Mouse (Mus musculus) midbrain, embryonic 11.5 days (tissue): ENCODE results near the gene Ints13. TPM values are rescaled to one million over a fixed set of nuclear protein-coding genes. Genes with fewer than 3 reads are reported as not detected.
A peak's percentile ranks its signal among the peaks of the same experiment; 100 is the strongest.
"Not testable (repeated sequence)": the region's sequence is repeated elsewhere in the genome, so short reads cannot be mapped to it uniquely, and the experiment has no call there.

Source experiments
- ATAC-seq: fragments of 200-750 bp; cut with Nextera tagmentation; 2 replicates; pipeline ENCODE4 v1.8.0; 2017; ENCODE audit warnings: moderate TSS enrichment, moderate library complexity; ENCODE audit not compliant: low FRiP score
- DNase-seq: peaks from one replicate; pipeline ENCODE4 v3.0.0; 2015; ENCODE audit warnings: low spot score; ENCODE audit errors: missing footprints
- H3K27ac ChIP-seq: fragments of 300-500 bp; sonication (generic); 2 replicates; pipeline ENCODE4 v1.5.1; 2014; ENCODE audit warnings: low read depth, low read length
- H3K27me3 ChIP-seq: fragments of 300-500 bp; sonication (generic); 2 replicates; pipeline ENCODE4 v1.6.1; 2014; ENCODE audit warnings: mild to moderate bottlenecking, low read length, moderate library complexity, mixed read lengths; ENCODE audit not compliant: control insufficient read depth, insufficient read depth
- H3K36me3 ChIP-seq: fragments of 300-500 bp; sonication (generic); 2 replicates; pipeline ENCODE4 v1.6.1; 2014; ENCODE audit warnings: mild to moderate bottlenecking, low read length, moderate library complexity, mixed read lengths; ENCODE audit not compliant: control insufficient read depth, insufficient read depth
- H3K4me1 ChIP-seq: fragments of 300-500 bp; sonication (generic); 2 replicates; pipeline ENCODE4 v1.6.1; 2014; ENCODE audit warnings: low read length; ENCODE audit not compliant: control insufficient read depth, insufficient read depth
- H3K4me2 ChIP-seq: fragments of 300-500 bp; sonication (generic); 2 replicates; pipeline ENCODE4 v1.6.1; 2014; ENCODE audit warnings: mild to moderate bottlenecking, moderate library complexity
- H3K4me3 ChIP-seq: fragments of 300-500 bp; sonication (generic); 2 replicates; pipeline ENCODE4 v1.5.1; 2014; ENCODE audit warnings: low read depth, low read length
- H3K9ac ChIP-seq: fragments of 300-500 bp; sonication (generic); 2 replicates; pipeline ENCODE4 v1.6.1; 2014; ENCODE audit warnings: low read length
- H3K9me3 ChIP-seq: fragments of 300-500 bp; sonication (generic); 2 replicates; pipeline ENCODE4 v1.6.1; 2016; ENCODE audit warnings: low read length; ENCODE audit not compliant: control insufficient read depth
- WGBS: fragments of 180-500 bp; shearing (Covaris S2); extraction: QIAGEN DNeasy Blood & Tissue Kit; methylation state at CpG from one replicate; pipeline ENCODE4 v1.1.7; 2014; 5-methylcytosine and 5-hydroxymethylcytosine counted together
- polyA plus RNA-seq: library from polyadenylated mRNA; unstranded; fragments of >200 nt; fragmentation: Nextera tagmentation; extraction: Ambion mirVana; gene quantifications from 2 replicates; pipeline ENCODE4 v1.2.1, GENCODE M21; 2014

Gene Ints13
- polyA plus RNA-seq, 1 experiment from 2014 or later: 101 TPM

DNA sequence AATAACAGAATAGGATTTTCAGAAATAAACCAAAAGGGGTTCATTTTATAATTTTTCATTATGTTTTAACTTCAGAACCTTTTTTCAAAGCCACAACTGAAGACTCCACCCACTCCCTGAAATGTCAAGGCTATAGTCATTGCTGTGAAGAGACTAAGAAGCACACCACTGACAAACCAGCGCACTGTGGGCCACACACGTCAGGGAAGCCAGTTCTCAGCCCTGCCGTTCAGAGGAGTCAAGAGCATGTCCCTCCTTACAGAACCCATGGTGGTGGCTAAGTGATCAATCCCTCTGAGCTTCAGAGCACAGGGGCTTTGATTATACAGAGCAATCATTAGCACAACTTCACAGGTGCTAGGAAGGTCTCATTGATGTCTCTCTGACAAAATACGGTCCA lies 25.0 kb upstream of the Ints13 start:
- Histone ChIP-seq H3K4me3 (no peak overlapping the region), H3K4me2 (no peak overlapping the region), H3K9ac (no peak overlapping the region), H3K36me3 (peaks cover 15% of the 10 kb centered on the region), H3K27ac (no peak overlapping the region), H3K27me3 (no peaks in the 10 kb centered on the region), H3K4me1 (no peaks in the 10 kb centered on the region), H3K9me3 (no peaks in the 10 kb centered on the region)
- ATAC-seq: no peak
- 89% methylated on average over 4 of the region's 4 CpGs for WGBS
- no peak for DNase-seq

DNA sequence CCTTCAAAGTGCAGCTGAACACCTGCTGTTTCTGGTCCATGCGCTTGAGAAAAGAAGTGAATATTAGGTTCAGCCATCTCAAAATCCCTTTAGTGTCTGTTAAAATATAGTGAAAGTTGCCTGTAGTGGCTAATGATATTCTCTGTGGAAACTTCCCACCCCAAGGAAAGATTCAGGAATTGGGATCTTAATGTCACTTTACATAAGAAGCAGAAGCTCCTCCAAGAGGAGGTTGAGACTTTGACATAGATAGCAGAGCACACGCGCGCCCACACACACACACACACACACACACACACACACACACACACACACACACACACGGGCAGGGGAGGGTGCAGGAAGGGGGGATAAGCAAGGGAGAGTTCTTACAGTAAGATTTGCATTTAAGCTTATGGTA lies 7.5 kb upstream of the Ints13 start:
- DNase-seq: peak; percentile 62
- Histone ChIP-seq H3K4me1 (no peaks in the 10 kb centered on the region), H3K9ac (no peak overlapping the region), H3K4me2 (no peak overlapping the region), H3K4me3 (no peak overlapping the region), H3K9me3 (no peaks in the 10 kb centered on the region), H3K27ac (no peak overlapping the region), H3K36me3 (peaks cover 14% of the 10 kb centered on the region; the same call in 1 of the 2 replicates), H3K27me3 (no peaks in the 10 kb centered on the region)
- ATAC-seq: no peak
- WGBS: 96% methylated on average over 5 of the region's 5 CpGs

DNA sequence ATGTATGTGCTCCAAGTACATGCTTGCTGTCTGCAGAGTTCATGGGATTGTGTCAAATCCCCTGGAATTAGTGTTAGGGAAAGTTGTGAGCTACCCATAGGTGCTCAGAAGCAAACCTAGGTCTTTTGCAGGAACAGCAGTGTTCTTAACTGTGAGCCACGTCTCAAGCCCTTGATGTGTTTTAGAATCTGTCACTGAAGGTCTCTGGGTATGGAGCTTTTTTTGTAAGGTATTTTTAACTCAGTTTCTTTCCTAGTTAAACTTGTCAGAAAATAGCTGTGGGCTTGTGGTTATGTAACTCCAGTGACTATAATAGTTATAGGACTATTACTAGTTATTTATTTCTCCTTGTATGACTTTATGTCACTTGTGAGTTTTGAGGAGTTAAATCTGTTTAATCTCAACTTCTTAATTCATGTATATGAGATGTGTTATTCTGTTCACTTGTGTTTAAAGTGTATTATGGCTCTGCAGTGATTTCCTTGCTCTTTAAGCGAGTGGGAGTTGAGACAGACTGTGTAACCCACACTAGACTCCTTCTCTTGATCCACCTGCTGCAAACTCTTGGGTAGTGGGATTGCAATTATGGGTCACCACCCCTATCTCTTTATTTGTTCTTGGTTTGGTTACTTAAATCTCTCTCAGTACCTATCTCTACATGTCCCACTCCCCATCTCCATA lies 5.9 kb upstream of the Ints13 start:
- 90% methylated on average over 2 of the region's 2 CpGs for WGBS
- no peak for ATAC-seq
- no peak overlapping the region for H3K27ac ChIP-seq

DNA sequence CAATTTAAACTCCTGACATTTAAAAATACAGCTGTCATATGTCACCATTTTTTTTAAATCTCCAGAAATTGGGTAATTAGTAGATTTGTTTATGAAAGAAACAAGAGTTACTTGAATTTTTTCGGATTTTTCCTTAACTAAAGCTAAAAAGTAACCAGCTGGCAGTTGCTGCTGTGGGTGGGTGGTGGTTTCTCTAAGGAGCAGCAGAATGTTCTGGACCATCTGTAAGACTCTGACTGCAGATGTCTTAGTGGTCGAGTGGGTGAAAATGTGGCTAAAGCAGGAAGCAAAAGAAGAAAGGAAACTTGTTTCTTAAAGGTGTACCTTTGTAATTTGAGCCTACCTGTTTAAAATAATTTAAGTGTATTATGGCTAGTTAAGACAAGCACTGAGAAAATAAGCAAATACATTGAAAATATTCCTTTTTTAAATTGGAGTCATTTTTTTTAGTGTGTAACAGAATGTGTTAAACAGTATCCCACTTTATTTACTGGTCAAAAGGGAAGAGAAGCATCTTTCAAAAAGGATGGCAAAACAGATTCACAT lies 2.8 kb upstream of the Ints13 start:
- 57% methylated on average over 2 of the region's 2 CpGs for WGBS
- Histone ChIP-seq H3K4me3 (no peak overlapping the region), H3K27ac (no peak overlapping the region), H3K9ac (no peak overlapping the region), H3K36me3 (no peaks in the 10 kb centered on the region), H3K4me2 (no peak overlapping the region), H3K27me3 (no peaks in the 10 kb centered on the region), H3K4me1 (peaks cover 14% of the 10 kb centered on the region), H3K9me3 (no peaks in the 10 kb centered on the region)
- DNase-seq (no peak), ATAC-seq (no peak)

More for the DNA sequence above, 5.9 kb upstream of the Ints13 start:
- Histone ChIP-seq H3K9me3 (no peaks in the 10 kb centered on the region), H3K36me3 (peaks cover 8% of the 10 kb centered on the region; the same call in 1 of the 2 replicates), H3K27me3 (no peaks in the 10 kb centered on the region), H3K4me2 (no peak overlapping the region), H3K4me3 (no peak overlapping the region), H3K9ac (no peak overlapping the region), H3K4me1 (peaks cover 4% of the 10 kb centered on the region)
- DNase-seq: no peak

DNA sequence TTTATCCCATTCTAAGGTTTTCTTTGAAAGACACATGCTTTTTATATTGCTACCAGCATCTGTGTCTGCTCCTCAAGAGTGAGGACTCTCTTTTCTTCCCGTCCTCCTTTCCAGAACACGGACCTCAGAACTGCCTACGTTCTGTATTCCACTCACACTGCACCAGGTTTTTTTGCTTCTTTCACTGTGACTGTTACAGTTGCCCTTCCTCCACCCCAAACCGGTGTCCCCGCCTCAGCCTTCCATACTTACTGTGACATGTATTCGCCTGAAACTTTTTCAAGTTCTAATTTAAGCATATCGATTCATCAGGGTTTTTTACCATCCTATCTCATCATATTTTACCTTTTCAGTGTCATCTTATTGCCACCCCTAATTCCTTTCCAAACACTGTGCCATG lies 951 bp upstream of the Ints13 start:
- peaks cover 14% of the 10 kb centered on the region for H3K4me1 ChIP-seq
- WGBS: 22% methylated on average over 7 of the region's 7 CpGs
- H3K9me3 ChIP-seq: no peaks in the 10 kb centered on the region
- H3K36me3 ChIP-seq: no peaks in the 10 kb centered on the region
- peak overlapping the region; percentile 96 for H3K4me3 ChIP-seq
- peak overlapping the region; percentile 83 for H3K4me2 ChIP-seq
- peak overlapping the region; percentile 93 for H3K9ac ChIP-seq
- DNase-seq: peak; percentile 82
- H3K27me3 ChIP-seq: no peaks in the 10 kb centered on the region
- H3K27ac ChIP-seq: peak overlapping the region; percentile 74; the same call in 1 of the 2 replicates
- ATAC-seq: no peak

DNA sequence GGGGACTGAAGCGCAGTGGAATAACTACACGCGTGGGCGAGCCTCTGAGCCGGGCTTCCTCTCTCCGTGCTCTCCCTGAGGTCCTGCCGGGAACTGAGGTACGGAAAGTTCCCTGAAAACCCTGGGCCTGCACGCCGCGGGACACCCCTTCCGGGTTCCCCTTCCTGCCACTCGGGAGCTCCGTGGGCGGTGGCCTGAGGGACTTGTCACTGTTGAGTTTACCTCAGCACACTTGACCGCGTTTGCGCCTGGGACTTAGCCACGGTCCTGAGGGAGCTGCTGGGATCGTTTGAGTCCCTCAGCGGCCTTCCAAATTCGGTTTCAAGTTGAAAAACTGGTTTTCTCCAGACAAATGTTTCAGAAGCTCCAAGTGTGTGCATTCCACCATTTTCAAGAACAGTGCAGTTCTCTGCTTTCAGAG lies 486 bp upstream of the Ints13 start:
- DNase-seq: no peak

DNA sequence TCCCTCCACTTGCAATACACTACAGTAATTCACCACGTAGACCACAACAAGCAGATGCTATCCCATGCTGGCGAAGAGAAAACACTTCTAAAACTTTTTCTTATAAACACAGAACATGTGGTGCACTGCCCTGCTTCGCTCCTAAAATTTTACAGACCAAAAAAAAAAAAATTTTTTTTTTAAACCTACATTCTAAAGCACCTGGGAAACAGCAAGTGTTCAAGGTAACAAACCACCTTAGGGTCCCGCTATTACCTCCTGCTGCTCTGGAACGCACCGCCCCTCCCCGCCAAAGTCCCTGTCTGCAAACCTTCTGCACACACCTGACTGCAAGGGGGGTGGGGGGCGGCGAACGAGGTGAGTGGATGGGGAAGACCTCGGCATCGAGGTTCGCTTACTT lies 732 bp downstream of the Ints13 start, which contains the start of gene Fgfr1op2:
Fgfr1op2 (plus strand) TSS at position 301 of the 400 bp plus-strand sequence.
- ATAC-seq: no peak
- Histone ChIP-seq H3K4me1 (peaks cover 14% of the 10 kb centered on the region), H3K9ac (peak within 1 kb of the TSS; percentile 93), H3K27me3 (no peaks in the 10 kb centered on the region), H3K36me3 (no peaks in the 10 kb centered on the region), H3K4me2 (peak within 1 kb of the TSS; percentile 83), H3K4me3 (peak within 1 kb of the TSS; percentile 96), H3K9me3 (no peaks in the 10 kb centered on the region), H3K27ac (peak within 1 kb of the TSS; percentile 74)
- WGBS: under 1% methylated on average over 13 of the region's 13 CpGs
- DNase-seq: no peak

More for the DNA sequence above, 486 bp upstream of the Ints13 start:
- H3K4me1 ChIP-seq: peaks cover 14% of the 10 kb centered on the region
- peak overlapping the region; percentile 93 for H3K9ac ChIP-seq
- no peaks in the 10 kb centered on the region for H3K9me3 ChIP-seq
- ATAC-seq: no peak; the same call in 1 of the 2 replicates
- H3K4me3 ChIP-seq: peak overlapping the region; percentile 96
- no peaks in the 10 kb centered on the region for H3K36me3 ChIP-seq
- WGBS: under 1% methylated on average over 22 of the region's 22 CpGs
- H3K4me2 ChIP-seq: peak overlapping the region; percentile 83
- H3K27me3 ChIP-seq: no peaks in the 10 kb centered on the region
- H3K27ac ChIP-seq: peak overlapping the region; percentile 74

DNA sequence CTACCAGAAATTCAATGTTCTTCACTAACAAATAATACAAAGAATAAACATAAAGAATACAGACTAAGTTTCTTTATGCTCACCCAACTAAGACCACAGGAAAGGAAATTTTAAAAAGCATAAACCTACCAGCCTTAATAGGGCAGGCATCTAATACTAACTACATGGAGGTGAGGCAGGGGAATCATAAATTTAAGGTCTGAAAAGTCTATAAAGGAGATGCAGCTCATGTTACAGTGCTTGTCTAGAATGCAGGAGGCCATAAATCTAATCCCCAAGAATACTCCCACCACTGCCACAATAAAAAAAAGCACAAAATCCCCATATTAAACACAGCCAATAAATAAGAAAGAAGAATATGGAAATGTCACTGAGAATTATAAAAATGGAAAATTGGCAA lies 5.6 kb downstream of the Ints13 start:
- H3K4me2 ChIP-seq: no peak overlapping the region
- H3K9ac ChIP-seq: no peak overlapping the region
- H3K27ac ChIP-seq: no peak overlapping the region
- H3K9me3 ChIP-seq: no peaks in the 10 kb centered on the region
- H3K36me3 ChIP-seq: 0 out of 2 replicates have a peak, but pooled peaks cover 3% of the 10 kb centered on the region
- no peaks in the 10 kb centered on the region for H3K27me3 ChIP-seq
- no peak for ATAC-seq
- no peak for DNase-seq
- peaks cover 10% of the 10 kb centered on the region for H3K4me1 ChIP-seq
- H3K4me3 ChIP-seq: no peak overlapping the region

DNA sequence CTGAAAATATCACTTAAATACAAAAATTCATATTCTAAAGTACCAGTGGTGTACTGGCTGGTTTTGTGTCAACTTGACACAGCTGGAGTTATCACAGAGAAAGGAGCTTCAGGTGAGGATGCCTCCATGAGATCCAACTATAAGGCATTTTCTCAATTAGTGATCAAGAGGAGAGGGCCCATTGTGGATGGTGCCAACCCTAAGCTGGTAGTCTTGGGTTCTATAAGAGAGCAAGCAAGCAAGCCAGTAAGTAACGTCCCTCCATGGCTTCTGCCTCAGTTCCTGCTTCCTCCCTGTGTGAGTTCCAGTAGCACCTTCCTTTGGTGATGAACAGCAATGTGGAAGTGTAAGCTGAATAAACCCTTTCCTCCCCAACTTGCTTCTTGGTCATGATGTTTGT lies 15.2 kb downstream of the Ints13 start:
- not testable (repeated sequence) for H3K9me3 ChIP-seq, H3K4me2 ChIP-seq, H3K27me3 ChIP-seq, H3K27ac ChIP-seq, H3K4me3 ChIP-seq, H3K4me1 ChIP-seq, H3K9ac ChIP-seq, ATAC-seq
- 81% methylated on average over 1 of the region's 1 CpGs for WGBS
- DNase-seq: peak; percentile 75
- peaks cover 21% of the 10 kb centered on the region; the same call in 1 of the 2 replicates for H3K36me3 ChIP-seq
